Mouse (Mus musculus): ENCODE measurements at regions not wholly inside any gene's neighbourhood (a gene's known extent, or its start where the extent isn't known, plus 50 kb on each side); places are given as distances from the start of the nearest gene placed in this dataset.

GRCm38 (mm10) chr14:78225677-78226076 lies 82.2 kb downstream of the Tnfsf11 start:
- Histone ChIP-seq H3K4me1 (replicated peaks; ENCODE audit: control insufficient read depth, insufficient read depth, low read length) (no peaks in the 10 kb centered on the region), H3K9ac (no peak overlapping the region), H3K4me2 (replicated peaks) (no peak overlapping the region), H3K9me3 (ENCODE audit: control insufficient read depth, low read length) (no peaks in the 10 kb centered on the region), H3K27ac (no peak overlapping the region), H3K4me3 (replicated peaks; ENCODE audit: low read length) (no peak overlapping the region), H3K27me3 (ENCODE audit: control insufficient read depth, insufficient read depth, low read length) (no peaks in the 10 kb centered on the region), H3K36me3 (replicated peaks; ENCODE audit: control insufficient read depth, insufficient read depth) (no peaks in the 10 kb centered on the region)
- 65% methylated on average over 4 of the region's 4 CpGs for WGBS
- peak; percentile 70 for DNase-seq (ENCODE audit: low spot score)
- no peak for ATAC-seq (ENCODE audit: low FRiP score)

DNA sequence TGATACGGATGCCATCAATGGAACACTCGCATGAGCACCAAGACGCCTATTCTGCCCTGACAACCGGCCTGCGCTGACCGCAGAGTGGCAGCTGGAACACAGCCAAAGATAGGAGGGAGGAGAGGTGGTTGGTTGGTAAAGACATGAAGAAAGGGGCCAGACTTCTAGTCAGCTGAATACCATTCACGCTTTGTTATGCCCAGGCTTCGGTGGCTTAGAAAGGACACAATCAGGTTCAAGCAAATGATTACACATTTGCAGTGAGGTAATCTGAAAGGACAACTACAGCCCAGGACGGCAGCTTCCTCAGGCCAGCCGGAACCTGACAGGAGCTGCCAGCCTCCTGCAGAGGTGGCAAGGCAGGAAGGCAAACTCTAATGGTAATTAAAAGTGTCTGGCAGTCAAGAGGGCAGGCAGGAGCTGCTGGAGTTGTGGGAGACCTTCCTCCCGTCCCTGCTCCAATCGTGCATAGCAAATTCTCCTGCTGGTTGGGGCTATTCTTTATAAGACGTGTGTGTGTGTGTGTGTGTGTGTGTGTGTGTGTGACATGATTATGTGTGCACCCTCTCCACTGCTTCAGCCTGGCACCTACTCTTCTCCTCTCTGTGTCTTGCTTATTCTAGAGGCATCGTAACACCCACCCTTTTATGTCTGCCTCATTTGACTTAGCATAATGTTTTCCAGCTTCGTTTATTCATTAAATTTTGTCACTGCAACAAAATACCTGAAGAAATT lies 91.4 kb downstream of the Tnfsf11 start:
- peak overlapping the region; percentile 13; the same call in 1 of the 2 replicates for H3K4me2 ChIP-seq (replicated peaks)

GRCm38 (mm10) chr14:78215491-78215890 lies 92.4 kb downstream of the Tnfsf11 start:
- H3K4me2 ChIP-seq (replicated peaks) = no peak overlapping the region
- H3K27me3 ChIP-seq (ENCODE audit: control insufficient read depth, insufficient read depth, low read length) = no peaks in the 10 kb centered on the region
- H3K36me3 ChIP-seq (replicated peaks; ENCODE audit: control insufficient read depth, insufficient read depth) = no peaks in the 10 kb centered on the region
- H3K9me3 ChIP-seq (ENCODE audit: control insufficient read depth, low read length) = no peaks in the 10 kb centered on the region
- no peak overlapping the region for H3K27ac ChIP-seq
- WGBS = 50% methylated on average over 4 of the region's 4 CpGs
- no peak for DNase-seq (ENCODE audit: low spot score)
- H3K4me3 ChIP-seq (replicated peaks; ENCODE audit: low read length) = no peak overlapping the region
- peaks cover 10% of the 10 kb centered on the region for H3K4me1 ChIP-seq (replicated peaks; ENCODE audit: control insufficient read depth, insufficient read depth, low read length)
- ATAC-seq (ENCODE audit: low FRiP score) = no peak
- H3K9ac ChIP-seq = no peak overlapping the region

More for the DNA sequence above, 91.4 kb downstream of the Tnfsf11 start:
- DNase-seq (ENCODE audit: low spot score) = peak; percentile 51
- Histone ChIP-seq H3K27me3 (ENCODE audit: control insufficient read depth, insufficient read depth, low read length) (no peaks in the 10 kb centered on the region), H3K4me1 (replicated peaks; ENCODE audit: control insufficient read depth, insufficient read depth, low read length) (peaks cover 10% of the 10 kb centered on the region), H3K9ac (peak overlapping the region; percentile 18; the same call in 1 of the 2 replicates), H3K27ac (0 out of 2 replicates have a peak overlapping the region, but pooled peaks have one; percentile 33), H3K36me3 (replicated peaks; ENCODE audit: control insufficient read depth, insufficient read depth) (no peaks in the 10 kb centered on the region), H3K9me3 (ENCODE audit: control insufficient read depth, low read length) (no peaks in the 10 kb centered on the region), H3K4me3 (replicated peaks; ENCODE audit: low read length) (no peak overlapping the region)
- 18% methylated on average over 15 of the region's 15 CpGs for WGBS
- 0 out of 2 replicates have a peak, but pooled peaks have one; percentile 59 for ATAC-seq (ENCODE audit: low FRiP score)

- no peaks in the 10 kb centered on the region for H3K27me3 ChIP-seq (ENCODE audit: control insufficient read depth, insufficient read depth, low read length)
- H3K27ac ChIP-seq = peak overlapping the region; percentile 80
- H3K4me3 ChIP-seq (replicated peaks; ENCODE audit: low read length) = no peak overlapping the region
- 86% methylated on average over 4 of the region's 4 CpGs for WGBS
- no peak for DNase-seq (ENCODE audit: low spot score)
- H3K4me2 ChIP-seq (replicated peaks) = no peak overlapping the region
- H3K36me3 ChIP-seq (replicated peaks; ENCODE audit: control insufficient read depth, insufficient read depth) = no peaks in the 10 kb centered on the region
- ATAC-seq (ENCODE audit: low FRiP score) = no peak
- no peaks in the 10 kb centered on the region for H3K9me3 ChIP-seq (ENCODE audit: control insufficient read depth, low read length)
- no peaks in the 10 kb centered on the region for H3K4me1 ChIP-seq (replicated peaks; ENCODE audit: control insufficient read depth, insufficient read depth, low read length)
- H3K9ac ChIP-seq = no peak overlapping the region
Measured at GRCm38 (mm10) chr14:78204566-78204863, 103.3 kb downstream of the Tnfsf11 start.

DNA sequence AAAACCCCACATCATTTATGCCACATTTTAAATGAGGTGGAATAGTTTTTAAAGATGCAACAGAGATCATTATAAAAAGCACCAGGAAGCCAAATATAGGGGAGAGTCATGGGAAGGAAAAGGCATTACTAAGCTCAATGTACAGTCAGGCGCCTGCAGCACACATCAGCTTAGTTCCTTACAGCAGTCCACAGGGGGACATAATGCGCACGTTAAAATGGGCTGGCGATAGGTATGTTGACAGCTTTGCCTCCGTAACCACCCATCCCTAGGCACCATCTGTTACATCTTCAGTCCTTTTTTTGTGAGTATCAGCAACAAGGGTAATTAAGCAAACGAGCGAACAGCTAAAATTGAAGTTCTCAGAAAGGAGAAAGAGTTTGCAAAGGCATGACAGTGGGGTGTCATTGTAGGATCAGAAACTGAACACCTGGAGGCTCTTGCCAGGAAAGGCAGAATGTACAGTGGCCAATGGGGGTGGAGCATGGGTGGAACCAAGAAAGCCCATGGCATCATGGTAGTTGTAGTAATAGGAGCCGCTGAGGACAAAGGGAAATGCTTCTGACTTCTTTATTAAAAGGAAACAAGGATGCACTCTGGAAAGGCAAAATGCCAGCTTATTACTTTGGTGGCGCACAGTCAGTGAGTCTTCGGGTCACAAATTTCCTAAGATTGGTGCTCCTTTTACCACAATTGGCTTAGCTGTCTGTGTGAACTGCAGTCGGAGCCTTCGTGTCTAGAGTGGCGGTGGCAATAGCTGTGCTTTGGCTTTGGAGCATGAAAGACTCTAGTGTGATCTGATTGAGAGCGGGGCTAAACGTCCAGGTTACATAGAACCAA lies 103.9 kb downstream of the Tnfsf11 start:
- H3K9me3 ChIP-seq (ENCODE audit: control insufficient read depth, low read length) = no peaks in the 10 kb centered on the region
- H3K9ac ChIP-seq = no peak overlapping the region
- H3K27ac ChIP-seq = peak overlapping the region; percentile 80
- peak; percentile 89 for ATAC-seq (ENCODE audit: low FRiP score)
- 71% methylated on average over 15 of the region's 15 CpGs for WGBS
- no peaks in the 10 kb centered on the region for H3K36me3 ChIP-seq (replicated peaks; ENCODE audit: control insufficient read depth, insufficient read depth)
- peak overlapping the region; percentile 33 for H3K4me2 ChIP-seq (replicated peaks)
- no peaks in the 10 kb centered on the region for H3K4me1 ChIP-seq (replicated peaks; ENCODE audit: control insufficient read depth, insufficient read depth, low read length)
- no peaks in the 10 kb centered on the region for H3K27me3 ChIP-seq (ENCODE audit: control insufficient read depth, insufficient read depth, low read length)
- DNase-seq (ENCODE audit: low spot score) = peak; percentile 58
- H3K4me3 ChIP-seq (replicated peaks; ENCODE audit: low read length) = peak overlapping the region; percentile 6; the same call in 1 of the 2 replicates

DNA sequence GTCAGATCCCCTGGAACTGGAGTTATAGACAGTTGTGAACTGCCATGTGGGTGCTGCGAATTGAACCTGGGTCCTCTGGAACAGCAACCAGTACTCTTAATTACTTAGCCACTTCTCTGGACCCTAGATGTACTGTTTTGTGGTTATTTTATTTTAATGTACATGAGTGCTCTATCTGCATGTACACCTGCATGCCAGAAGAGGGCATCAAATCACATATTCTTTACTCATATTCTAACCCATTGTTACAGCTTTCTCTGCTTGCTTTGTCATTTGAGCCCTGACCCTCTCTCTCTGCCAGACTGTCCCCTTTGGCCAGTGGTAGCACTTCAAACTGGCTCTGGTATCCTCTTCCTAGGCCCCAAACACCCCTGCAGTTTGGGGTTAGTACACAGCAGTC lies 105.1 kb downstream of the Tnfsf11 start:
- no peak overlapping the region for H3K4me3 ChIP-seq (replicated peaks; ENCODE audit: low read length)
- no peaks in the 10 kb centered on the region for H3K27me3 ChIP-seq (ENCODE audit: control insufficient read depth, insufficient read depth, low read length)
- ATAC-seq (ENCODE audit: low FRiP score) (no peak), DNase-seq (ENCODE audit: low spot score) (no peak)
- no peak overlapping the region for H3K4me2 ChIP-seq (replicated peaks)
- H3K27ac ChIP-seq = 0 out of 2 replicates have a peak overlapping the region, but pooled peaks have one; percentile 57
- 97% methylated on average over 1 of the region's 1 CpGs for WGBS
- no peaks in the 10 kb centered on the region for H3K9me3 ChIP-seq (ENCODE audit: control insufficient read depth, low read length)
- no peaks in the 10 kb centered on the region for H3K36me3 ChIP-seq (replicated peaks; ENCODE audit: control insufficient read depth, insufficient read depth)
- H3K9ac ChIP-seq = no peak overlapping the region
- H3K4me1 ChIP-seq (replicated peaks; ENCODE audit: control insufficient read depth, insufficient read depth, low read length) = no peaks in the 10 kb centered on the region; the same call in 1 of the 2 replicates

DNA sequence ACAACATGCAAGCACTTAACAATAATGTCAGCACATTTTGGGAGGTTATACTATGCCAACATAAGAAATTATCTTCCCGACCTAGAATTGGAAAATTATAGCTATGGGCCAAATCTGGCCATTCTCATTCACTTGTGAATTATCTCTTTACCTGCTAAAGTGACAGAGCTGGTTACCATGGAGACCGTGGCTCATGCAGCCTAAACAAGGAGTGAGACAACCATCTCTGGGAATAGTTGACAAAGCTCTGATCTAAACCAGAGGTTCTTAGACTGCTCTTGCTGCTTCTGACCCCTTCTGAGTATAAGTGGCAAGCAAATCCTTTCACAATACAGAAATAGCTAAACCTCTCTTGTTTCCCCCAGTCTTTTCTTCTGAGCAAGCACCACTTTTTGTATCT lies 108.7 kb upstream of the Fam216b start:
- DNase-seq (ENCODE audit: low spot score) (peak; percentile 42), ATAC-seq (ENCODE audit: low FRiP score) (no peak)
- no peak overlapping the region for H3K9ac ChIP-seq
- H3K4me2 ChIP-seq (replicated peaks) = no peak overlapping the region
- no peaks in the 10 kb centered on the region for H3K9me3 ChIP-seq (ENCODE audit: control insufficient read depth, low read length)
- H3K27ac ChIP-seq = no peak overlapping the region
- no peak overlapping the region for H3K4me3 ChIP-seq (replicated peaks; ENCODE audit: low read length)
- 73% methylated on average over 2 of the region's 2 CpGs for WGBS
- no peaks in the 10 kb centered on the region for H3K27me3 ChIP-seq (ENCODE audit: control insufficient read depth, insufficient read depth, low read length)
- no peaks in the 10 kb centered on the region; the same call in 1 of the 2 replicates for H3K4me1 ChIP-seq (replicated peaks; ENCODE audit: control insufficient read depth, insufficient read depth, low read length)
- no peaks in the 10 kb centered on the region for H3K36me3 ChIP-seq (replicated peaks; ENCODE audit: control insufficient read depth, insufficient read depth)

GRCm38 (mm10) chr14:78179576-78179975 lies 90.8 kb upstream of the Fam216b start:
- Histone ChIP-seq H3K4me2 (replicated peaks) (no peak overlapping the region), H3K36me3 (replicated peaks; ENCODE audit: control insufficient read depth, insufficient read depth) (no peaks in the 10 kb centered on the region), H3K4me1 (replicated peaks; ENCODE audit: control insufficient read depth, insufficient read depth, low read length) (no peaks in the 10 kb centered on the region; the same call in 1 of the 2 replicates), H3K9me3 (ENCODE audit: control insufficient read depth, low read length) (no peaks in the 10 kb centered on the region), H3K4me3 (replicated peaks; ENCODE audit: low read length) (no peak overlapping the region), H3K27me3 (ENCODE audit: control insufficient read depth, insufficient read depth, low read length) (no peaks in the 10 kb centered on the region), H3K27ac (no peak overlapping the region), H3K9ac (no peak overlapping the region)
- no peak for ATAC-seq (ENCODE audit: low FRiP score)
- 54% methylated on average over 6 of the region's 6 CpGs for WGBS
- DNase-seq (ENCODE audit: low spot score) = no peak

GRCm38 (mm10) chr14:78173451-78173850 lies 84.6 kb upstream of the Fam216b start:
- DNase-seq (ENCODE audit: low spot score) = no peak
- Histone ChIP-seq H3K4me2 (replicated peaks) (no peak overlapping the region), H3K9ac (no peak overlapping the region), H3K9me3 (ENCODE audit: control insufficient read depth, low read length) (no peaks in the 10 kb centered on the region), H3K36me3 (replicated peaks; ENCODE audit: control insufficient read depth, insufficient read depth) (no peaks in the 10 kb centered on the region), H3K4me3 (replicated peaks; ENCODE audit: low read length) (no peak overlapping the region), H3K27ac (no peak overlapping the region), H3K27me3 (ENCODE audit: control insufficient read depth, insufficient read depth, low read length) (no peaks in the 10 kb centered on the region), H3K4me1 (replicated peaks; ENCODE audit: control insufficient read depth, insufficient read depth, low read length) (no peaks in the 10 kb centered on the region)
- ATAC-seq (ENCODE audit: low FRiP score) = no peak
- 81% methylated on average over 2 of the region's 2 CpGs for WGBS
